ENCODE assay signal across 17 mouse cellular contexts in genomic region chr17:4391210-4391609, GRCm38 (mm10).
"Had no signal": no experiment of that assay in that cellular context is flagged by ENCODE, and none has a peak within 500 bp of the region (broad histone marks: within the 10 kb centered on the region; RNA-seq: fewer than 3 reads in every experiment).

No protein-coding gene starts in this region.

- DNase-seq: liver; liver, embryonic 13.5 days; liver, postnatal 0 days; right cerebral cortex, postnatal 14 days; thymus, adult 2 months; thymus, postnatal 25 days; thymus, postnatal 4 days had no signal

- H3K36me3 ChIP-seq: liver, embryonic 13.5 days; liver, embryonic 15.5 days; lung, embryonic 15.5 days; midbrain, embryonic 13.5 days; midbrain, embryonic 15.5 days; neural tube, embryonic 12.5 days; stomach, embryonic 15.5 days had no signal

- H3K9me3 ChIP-seq: liver, embryonic 13.5 days; liver, embryonic 15.5 days; lung, embryonic 15.5 days; megakaryocyte, embryonic 14.5 days; midbrain, embryonic 13.5 days; midbrain, embryonic 15.5 days; neural tube, embryonic 12.5 days; stomach, embryonic 15.5 days had no signal

- ATAC-seq: liver, postnatal 0 days; midbrain, embryonic 13.5 days; midbrain, embryonic 15.5 days had no signal

- H3K4me3 ChIP-seq: liver, embryonic 13.5 days; liver, embryonic 15.5 days; lung, embryonic 15.5 days; megakaryocyte, embryonic 14.5 days; midbrain, embryonic 13.5 days; midbrain, embryonic 15.5 days; neural tube, embryonic 12.5 days; stomach, embryonic 15.5 days had no signal

- H3K27ac ChIP-seq: liver, embryonic 13.5 days; liver, embryonic 15.5 days; lung, embryonic 15.5 days; macrophage; midbrain, embryonic 13.5 days; midbrain, embryonic 15.5 days; neural tube, embryonic 12.5 days; stomach, embryonic 15.5 days; stomach, postnatal 0 days had no signal

- H3K27me3 ChIP-seq: liver, embryonic 13.5 days; liver, embryonic 15.5 days; lung, embryonic 15.5 days; megakaryocyte, embryonic 14.5 days; midbrain, embryonic 13.5 days; midbrain, embryonic 15.5 days; neural tube, embryonic 12.5 days; stomach, embryonic 15.5 days had no signal

- H3K4me1 ChIP-seq: liver, embryonic 13.5 days; liver, embryonic 15.5 days; lung, embryonic 15.5 days; midbrain, embryonic 13.5 days; midbrain, embryonic 15.5 days; neural tube, embryonic 12.5 days; stomach, embryonic 15.5 days had no signal

- H3K4me2 ChIP-seq: liver, embryonic 13.5 days; liver, embryonic 15.5 days; lung, embryonic 15.5 days; midbrain, embryonic 11.5 days; midbrain, embryonic 13.5 days; midbrain, embryonic 15.5 days; neural tube, embryonic 12.5 days; stomach, embryonic 15.5 days had no signal

- H3K9ac ChIP-seq: liver, embryonic 13.5 days; liver, embryonic 15.5 days; liver, postnatal 0 days; lung, embryonic 15.5 days; midbrain, embryonic 13.5 days; midbrain, embryonic 15.5 days; neural tube, embryonic 12.5 days; stomach, embryonic 15.5 days had no signal
